Mouse (Mus musculus): Measurements from ENCODE around the gene Ms4a4d. TPM values are rescaled to one million over a fixed set of nuclear protein-coding genes. Genes with fewer than 3 reads are reported as not detected.

The Ms4a4d gene
- total RNA-seq, 2 experiments from 2014 or later = 0.56 to 0.60 TPM

DNA sequence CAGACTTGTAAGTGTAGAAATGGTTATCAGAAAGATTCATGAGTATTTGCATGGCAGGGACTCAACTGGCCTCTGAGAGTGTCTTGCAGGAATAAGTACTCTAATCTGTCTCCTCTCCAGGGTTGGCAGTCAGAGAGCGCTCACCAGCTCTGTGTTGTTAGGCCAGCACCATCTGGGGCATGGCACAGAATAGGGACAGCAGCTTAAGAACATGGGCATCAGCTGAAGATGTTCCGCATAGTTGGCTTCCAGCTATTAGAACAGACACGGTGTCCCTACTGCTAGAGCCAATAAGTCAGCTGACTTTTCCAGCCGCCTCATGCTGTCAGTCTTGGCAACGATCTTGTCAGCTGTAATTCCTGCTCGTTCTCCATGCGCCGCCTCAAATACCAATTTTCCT lies 38.4 kb downstream of the Ms4a4d start:
- DNase-seq = no peak

DNA sequence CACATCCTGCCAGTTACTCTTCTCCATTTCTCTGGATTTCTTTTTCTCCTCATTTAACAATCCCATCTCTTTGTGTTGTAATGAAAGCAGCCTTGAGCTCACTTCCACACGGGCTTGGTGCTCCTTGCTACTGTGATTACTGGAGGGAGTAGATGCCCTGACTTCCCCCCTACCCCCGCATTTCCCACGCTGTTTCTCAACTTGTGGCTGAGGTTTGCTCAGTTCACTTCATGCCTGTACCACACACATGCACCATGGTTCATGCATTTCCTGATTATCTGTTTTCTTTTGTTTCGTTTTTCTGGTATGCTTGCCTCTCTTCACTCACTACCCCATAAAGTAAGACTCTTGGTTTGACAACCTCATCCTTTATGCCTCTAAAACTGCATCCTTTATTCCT lies 52.6 kb downstream of the Ms4a4d start:
- DNase-seq = no peak

DNA sequence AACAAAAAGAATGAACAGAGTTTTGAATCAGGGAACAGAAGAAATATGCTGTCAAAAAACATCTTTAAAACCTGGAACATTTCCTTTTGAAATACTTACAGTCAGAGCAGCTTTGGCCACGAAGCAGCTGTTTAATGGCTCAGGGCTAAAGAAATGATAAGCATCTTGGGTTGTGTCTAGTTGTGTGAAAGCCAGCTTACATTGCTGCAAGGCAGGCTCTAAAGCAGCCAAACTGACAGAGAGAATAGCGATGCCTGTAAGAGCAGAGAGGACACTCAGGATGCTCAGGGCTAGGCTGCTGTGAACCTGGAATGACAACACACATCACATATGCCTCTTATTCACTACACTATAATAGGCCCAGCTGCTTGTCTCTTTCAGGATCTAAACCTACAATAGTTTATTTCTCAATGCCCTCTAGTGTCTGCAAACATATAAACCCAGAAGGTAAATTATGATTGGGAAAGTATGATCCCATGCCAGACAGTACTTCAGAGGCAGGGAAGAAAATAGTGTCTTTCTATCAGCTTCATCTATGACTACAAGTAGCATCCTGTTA lies 53.4 kb downstream of the Ms4a4d start:
- no peak for DNase-seq

DNA sequence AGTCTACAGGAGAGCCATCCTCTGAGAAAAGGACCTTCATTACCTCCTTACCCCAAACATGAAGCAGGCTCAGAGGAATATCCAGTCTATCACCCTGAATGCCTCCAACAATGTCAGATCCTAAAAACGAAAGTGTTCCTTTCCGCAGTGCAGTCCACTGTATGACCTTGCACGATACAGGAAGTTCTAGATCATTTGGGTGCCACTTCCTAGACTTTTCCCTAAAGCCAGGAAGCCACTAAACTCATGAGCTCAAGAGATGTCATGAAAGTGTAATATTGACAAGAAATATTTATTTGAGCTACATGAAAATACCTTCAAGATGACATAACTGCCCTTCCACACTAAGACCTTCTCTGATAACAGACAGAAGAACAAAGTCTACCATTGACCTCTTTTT lies 64.7 kb downstream of the Ms4a4d start:
- no peak for DNase-seq

DNA sequence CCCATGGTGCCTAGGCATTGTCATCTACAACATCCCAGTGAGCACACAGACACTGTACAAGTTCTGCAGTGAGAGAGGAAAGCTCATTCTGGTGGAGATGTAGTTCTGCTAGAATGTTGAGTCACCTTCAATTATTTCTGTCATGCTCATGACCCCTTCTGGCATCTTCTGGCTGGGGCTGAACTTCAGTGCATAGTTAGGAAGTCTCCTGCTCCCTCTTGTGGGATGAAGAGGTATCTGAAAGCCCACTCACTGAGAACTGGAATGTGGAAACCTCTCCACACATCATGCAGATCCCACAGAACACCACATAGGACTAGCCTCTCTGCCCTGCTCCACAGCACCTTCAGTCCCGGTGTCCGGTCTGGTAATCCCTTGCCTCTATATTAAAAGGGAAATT lies 65.4 kb downstream of the Ms4a4d start:
- peak; percentile 40 for DNase-seq

DNA sequence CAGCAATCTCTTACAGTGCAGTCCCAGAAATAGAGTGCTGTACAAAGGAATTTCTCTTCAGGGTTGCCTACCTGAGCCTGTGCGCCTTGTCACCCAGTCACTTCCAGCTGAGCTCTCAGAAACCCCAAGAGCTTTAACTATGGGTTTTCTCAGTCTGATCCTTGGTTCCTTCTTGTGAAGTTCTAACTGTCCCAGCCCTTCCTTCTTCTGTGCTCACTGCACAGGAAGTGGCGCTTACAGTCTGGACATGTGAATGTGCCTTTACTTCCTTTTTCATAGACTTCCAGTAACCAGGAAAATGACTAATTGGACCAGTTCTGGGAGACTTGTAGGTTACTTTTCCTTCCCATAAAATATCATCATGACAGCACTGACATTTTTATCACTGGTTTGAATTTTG lies 68.0 kb downstream of the Ms4a4d start, which contains the start of gene Ms4a6d:
Ms4a6d (minus strand) TSS at position 247 of the 400 bp plus-strand sequence.
- DNase-seq = no peak

Other genes with a start within 250 kb of the Ms4a4d start
- not detected for gene Ms4a14, start 222.3 kb upstream of the Ms4a4d start, total RNA-seq (2021)
- gene Ms4a7, start 200.7 kb upstream of the Ms4a4d start, total RNA-seq (2021) = 1 to 10 TPM; 1.4 to 2.4 TPM
- 1 to 10 TPM; 1.6 to 2.5 TPM for gene Ms4a4a, start 161.3 kb upstream of the Ms4a4d start, total RNA-seq (2021)
- gene Ms4a4c, start 132.0 kb upstream of the Ms4a4d start, total RNA-seq (2021) = not detected
- gene Ms4a4b, start 93.2 kb upstream of the Ms4a4d start, total RNA-seq (2021) = 1 to 10 TPM in 1 of 2 experiments, under 1 TPM in 1; 0.95 to 1.0 TPM
- 1 to 10 TPM; 3.5 to 3.8 TPM for gene Ms4a6c, start 67.4 kb upstream of the Ms4a4d start, total RNA-seq (2021)
- gene Gm8369, start 50.9 kb upstream of the Ms4a4d start, total RNA-seq (2021) = not detected
- gene Ms4a6b, start 20.3 kb upstream of the Ms4a4d start, total RNA-seq (2021) = 1 to 10 TPM; 2.5 to 3.1 TPM
- gene Ms4a6d, start 68.0 kb downstream of the Ms4a4d start, total RNA-seq (2021) = under 1 TPM; 0.69 to 0.72 TPM
- gene Ms4a2, start 86.9 kb downstream of the Ms4a4d start, total RNA-seq (2021) = under 1 TPM; 0.36 to 0.38 TPM
- not detected for gene Ms4a3, start 104.0 kb downstream of the Ms4a4d start, total RNA-seq (2021)
- not detected for gene Oosp2, start 123.8 kb downstream of the Ms4a4d start, total RNA-seq (2021)
- gene Oosp1, start 154.3 kb downstream of the Ms4a4d start, total RNA-seq (2021) = not detected
- gene Oosp3, start 160.3 kb downstream of the Ms4a4d start, total RNA-seq (2021) = not detected
- not detected for gene Gif, start 210.8 kb downstream of the Ms4a4d start, total RNA-seq (2021)
- gene Mrpl16, start 233.6 kb downstream of the Ms4a4d start, total RNA-seq (2021) = 10 to 100 TPM; 88.3 to 89.9 TPM